ENCODE assay signal across 32 mouse cellular contexts in genomic region chr15:102617654-102618053, GRCm38 (mm10). TPM values are rescaled to one million over a fixed set of nuclear protein-coding genes. Genes with fewer than 3 reads are reported as not detected.
DNase-seq lines count a peak whose midpoint lies in the region; ATAC-seq lines count a peak whose summit lies in the region.
"Had no signal": no experiment of that assay in that cellular context is flagged by ENCODE, and none has a peak within 500 bp of the region (broad histone marks: within the 10 kb centered on the region; RNA-seq: fewer than 3 reads in every experiment).

No protein-coding gene starts in this region.

- no peak overlapping the region for H3K27ac ChIP-seq in embryonic facial prominence, embryonic 10.5 days (replicated peaks)
- H3K27ac ChIP-seq: forebrain, embryonic 13.5 days; heart, embryonic 13.5 days; kidney, embryonic 15.5 days; layer of hippocampus, adult 2 months; left cerebral cortex, adult 2 months; limb, embryonic 13.5 days; liver, embryonic 12.5 days; midbrain, embryonic 10.5 days; midbrain, embryonic 15.5 days had no signal

- DNase-seq in heart, adult 11 months = peak; percentile 45
- no peak for DNase-seq in heart, postnatal 4 days
- DNase-seq in A20 (ENCODE audit: low read depth, low spot score) = peak; percentile 53
- no peak for DNase-seq in embryonic facial prominence, embryonic 10.5 days (ENCODE audit: low spot score)
- no peak for DNase-seq in lung, postnatal 36 days
- no peak for DNase-seq in left cerebral cortex, adult 9 months (ENCODE audit: low spot score in 2 of 2)
- DNase-seq: adrenal gland, postnatal 10 days; cerebellum, adult 8-10 months; gastrocnemius, postnatal 36 days; heart, postnatal 10 days; kidney, adult 18-20 months; kidney, postnatal 36 days; lung, adult 18-20 months; lung, postnatal 14 days; thymus, postnatal 25 days had no signal

- no peaks in the 10 kb centered on the region for H3K27me3 ChIP-seq in embryonic facial prominence, embryonic 10.5 days (replicated peaks; ENCODE audit: low read depth, poor library complexity, severe bottlenecking)
- H3K27me3 ChIP-seq: forebrain, embryonic 13.5 days; heart, embryonic 13.5 days; kidney, embryonic 15.5 days; limb, embryonic 13.5 days; liver, embryonic 12.5 days; midbrain, embryonic 15.5 days had no signal

- no peak overlapping the region for H3K4me3 ChIP-seq in embryonic facial prominence, embryonic 10.5 days
- H3K4me3 ChIP-seq: forebrain, embryonic 13.5 days; heart, embryonic 13.5 days; kidney, embryonic 15.5 days; layer of hippocampus, adult 2 months; left cerebral cortex, adult 2 months; limb, embryonic 13.5 days; liver, embryonic 12.5 days; midbrain, embryonic 10.5 days; midbrain, embryonic 15.5 days had no signal

- H3K9me3 ChIP-seq in embryonic facial prominence, embryonic 10.5 days = no peaks in the 10 kb centered on the region
- H3K9me3 ChIP-seq: forebrain, embryonic 13.5 days; heart, embryonic 13.5 days; kidney, embryonic 15.5 days; limb, embryonic 13.5 days; liver, embryonic 12.5 days; midbrain, embryonic 10.5 days; midbrain, embryonic 15.5 days had no signal

- H3K36me3 ChIP-seq in embryonic facial prominence, embryonic 10.5 days (replicated peaks) = peaks cover 6% of the 10 kb centered on the region; the same call in 1 of the 2 replicates
- H3K36me3 ChIP-seq: midbrain, embryonic 15.5 days had no signal

- peak; percentile 87 for ATAC-seq in granulocyte monocyte progenitor cell, adult 5-6 weeks (replicated peaks; ENCODE audit: poor library complexity, severe bottlenecking)
- ATAC-seq in megakaryocyte progenitor cell, adult 5-6 weeks (replicated peaks; ENCODE audit: poor library complexity) = peak; percentile 64
- ATAC-seq: forebrain, embryonic 13.5 days; hindbrain, embryonic 16.5 days; liver, embryonic 12.5 days; midbrain, embryonic 15.5 days had no signal

- no peaks in the 10 kb centered on the region for H3K4me1 ChIP-seq in embryonic facial prominence, embryonic 10.5 days
- H3K4me1 ChIP-seq: forebrain, embryonic 13.5 days; midbrain, embryonic 10.5 days; midbrain, embryonic 15.5 days had no signal

- WGBS in embryonic facial prominence, embryonic 10.5 days = 89% methylated on average over 1 of the region's 1 CpGs

RNA-seq across cellular contexts. Expression of gene Gm28047, which starts 7.2 kb away (rescaled TPM):
- 1 to 10 TPM in 1 of 2 experiments, not detected in 1; 1.9 TPM for total RNA-seq in heart, postnatal 4 days (2021)
- total RNA-seq in granulocyte monocyte progenitor cell, adult 5-6 weeks (2014; fragmentation: Nextera tagmentation) = not detected in 2 replicates
- total RNA-seq in granulocyte monocyte progenitor cell, adult 5-6 weeks (2017) = not detected in 2 replicates
- total RNA-seq in megakaryocyte progenitor cell, adult 5-6 weeks (2015) = 0.78 TPM in 1 of 2 replicates, not detected in the other
- total RNA-seq in megakaryocyte progenitor cell, adult 5-6 weeks (2017) = not detected in 2 replicates
- polyA plus RNA-seq in embryonic facial prominence, embryonic 10.5 days (2016; fragmentation: Nextera tagmentation; extraction: Ambion mirVana) = not detected in 2 replicates
- total RNA-seq: layer of hippocampus, adult 2 months; left cerebral cortex, postnatal 36 days had no signal
- polyA plus RNA-seq: cortical plate, adult 2 months; forebrain, embryonic 13.5 days; heart, embryonic 13.5 days; hindbrain, embryonic 16.5 days; intestine, embryonic 14.5 days; kidney, embryonic 15.5 days; limb, embryonic 13.5 days; liver, embryonic 12.5 days; midbrain, embryonic 10.5 days; midbrain, embryonic 15.5 days; neural tube, embryonic 11.5 days; stomach, embryonic 16.5 days had no signal

RNA-seq across cellular contexts. Expression of gene Atf7, which starts 7.6 kb away (rescaled TPM):
- 10 to 100 TPM; 68.7 to 69.2 TPM for total RNA-seq in heart, postnatal 4 days (2021)
- total RNA-seq in granulocyte monocyte progenitor cell, adult 5-6 weeks (2014; fragmentation: Nextera tagmentation) = 124 and 212 TPM in 2 replicates
- 43.1 and 60.2 TPM in 2 replicates for total RNA-seq in granulocyte monocyte progenitor cell, adult 5-6 weeks (2017)
- total RNA-seq in megakaryocyte progenitor cell, adult 5-6 weeks (2015) = 149 and 164 TPM in 2 replicates
- 35.3 and 55.5 TPM in 2 replicates for total RNA-seq in megakaryocyte progenitor cell, adult 5-6 weeks (2017)
- polyA plus RNA-seq in embryonic facial prominence, embryonic 10.5 days (2016; fragmentation: Nextera tagmentation; extraction: Ambion mirVana) = 22.2 and 25.1 TPM in 2 replicates

RNA-seq across cellular contexts. Expression of gene Atp5g2, which starts 54.5 kb away (rescaled TPM):
- total RNA-seq in heart, postnatal 4 days (2021) = 10 to 100 TPM; 34.9 to 35.2 TPM
- total RNA-seq in granulocyte monocyte progenitor cell, adult 5-6 weeks (2014; fragmentation: Nextera tagmentation) = 69.8 and 122 TPM in 2 replicates
- 83.4 and 95.4 TPM in 2 replicates for total RNA-seq in granulocyte monocyte progenitor cell, adult 5-6 weeks (2017)
- 58.2 and 76.2 TPM in 2 replicates for total RNA-seq in megakaryocyte progenitor cell, adult 5-6 weeks (2015)
- 57.1 and 73.8 TPM in 2 replicates for total RNA-seq in megakaryocyte progenitor cell, adult 5-6 weeks (2017)
- 52.8 and 56.9 TPM in 2 replicates for polyA plus RNA-seq in embryonic facial prominence, embryonic 10.5 days (2016; fragmentation: Nextera tagmentation; extraction: Ambion mirVana)

Comparison
In these comparisons a context has a peak if more than half of its experiments do, and no peak if none do; other contexts are left out.
1. DNase-seq: peak in heart, adult 11 months (single experiment) and A20 (single experiment); none in heart, postnatal 4 days (single experiment), embryonic facial prominence, embryonic 10.5 days (single experiment), lung, postnatal 36 days (single experiment) and left cerebral cortex, adult 9 months (0 of 2).